Mouse (Mus musculus): ENCODE data around the gene Hist3h2ba. TPM values are rescaled to one million over a fixed set of nuclear protein-coding genes. Genes with fewer than 3 reads are reported as not detected.
A peak's percentile ranks its signal among the peaks of the same experiment; 100 is the strongest.

The Hist3h2ba gene
- total RNA-seq, 1 experiment = 141 TPM

GRCm38 (mm10) chr11:58944136-58944535, 4.6 kb upstream of the Hist3h2ba start:
- in situ Hi-C loops (cut with MboI; ENCODE audit: low sequenced_read_pairs in 2 of 2, unreplicated experiment in 2 of 2) = no loop called here
- Histone ChIP-seq H3K27ac (ENCODE audit: insufficient read depth, low read depth, low read length, poor library complexity, severe bottlenecking) (no peak overlapping the region), H3K9me3 (ENCODE audit: control insufficient read depth, insufficient read depth, low read depth, low read length) (no peaks in the 10 kb centered on the region), H3K4me3 (ENCODE audit: insufficient read depth in 1 of 2, low read depth in 1 of 2, low read length in 2 of 2, poor library complexity in 1 of 2, severe bottlenecking in 1 of 2) (no peak overlapping the region), H3K4me1 (ENCODE audit: control insufficient read depth in 2 of 2, insufficient read depth in 2 of 2, low read length in 2 of 2, poor library complexity in 1 of 2) (no peaks in the 10 kb centered on the region), H3K9ac (ENCODE audit: insufficient read depth, low read depth, low read length, poor library complexity, severe bottlenecking) (no peak overlapping the region), H3K36me3 (ENCODE audit: control insufficient read depth, insufficient read depth, low read length, poor library complexity, severe bottlenecking) (no peaks in the 10 kb centered on the region)
- TF ChIP-seq ZC3H11A (IDR thresholded peaks at IDR 0.05; ENCODE audit: borderline replicate concordance, low read depth, low read length) = no peak
- DNase-seq (ENCODE audit: low read depth, low spot score) = no peak

GRCm38 (mm10) chr11:58947306-58947705, 1.4 kb upstream of the Hist3h2ba start:
- H3K27ac ChIP-seq (ENCODE audit: insufficient read depth, low read depth, low read length, poor library complexity, severe bottlenecking) = no peak overlapping the region
- no peak for DNase-seq (ENCODE audit: low read depth, low spot score)

GRCm38 (mm10) chr11:58947798-58948528, 757 bp upstream of the Hist3h2ba start:
- in situ Hi-C loops (cut with MboI; ENCODE audit: low sequenced_read_pairs in 2 of 2, unreplicated experiment in 2 of 2) = no loop called here
- DNase-seq (ENCODE audit: low read depth, low spot score) = no peak
- TF ChIP-seq MAFK (IDR thresholded peaks at IDR 0.05; ENCODE audit: insufficient read depth, low read depth, low read length) = no peak
- no peak for TF ChIP-seq ZNF384 (IDR thresholded peaks at IDR 0.05; ENCODE audit: low read depth, low read length)
- TF ChIP-seq CHD2 (IDR thresholded peaks at IDR 0.05; ENCODE audit: low read depth, low read length) = no peak
- no peak for TF ChIP-seq ZC3H11A (IDR thresholded peaks at IDR 0.05; ENCODE audit: borderline replicate concordance, low read depth, low read length)
- no peak for TF ChIP-seq HCFC1 (IDR thresholded peaks at IDR 0.05; ENCODE audit: borderline replicate concordance, insufficient read depth, low read length)

More at GRCm38 (mm10) chr11:58947306-58947705, 1.4 kb upstream of the Hist3h2ba start:
- Histone ChIP-seq H3K4me3 (ENCODE audit: insufficient read depth in 1 of 2, low read depth in 1 of 2, low read length in 2 of 2, poor library complexity in 1 of 2, severe bottlenecking in 1 of 2) (no peak overlapping the region), H3K9me3 (ENCODE audit: control insufficient read depth, insufficient read depth, low read depth, low read length) (no peaks in the 10 kb centered on the region), H3K9ac (ENCODE audit: insufficient read depth, low read depth, low read length, poor library complexity, severe bottlenecking) (no peak overlapping the region), H3K36me3 (ENCODE audit: control insufficient read depth, insufficient read depth, low read length, poor library complexity, severe bottlenecking) (no peaks in the 10 kb centered on the region), H3K4me1 (ENCODE audit: control insufficient read depth in 2 of 2, insufficient read depth in 2 of 2, low read length in 2 of 2, poor library complexity in 1 of 2) (no peaks in the 10 kb centered on the region)
- TF ChIP-seq HCFC1 (IDR thresholded peaks at IDR 0.05; ENCODE audit: borderline replicate concordance, insufficient read depth, low read length) (no peak), ZNF384 (IDR thresholded peaks at IDR 0.05; ENCODE audit: low read depth, low read length) (no peak), ZC3H11A (IDR thresholded peaks at IDR 0.05; ENCODE audit: borderline replicate concordance, low read depth, low read length) (no peak), MAFK (IDR thresholded peaks at IDR 0.05; ENCODE audit: insufficient read depth, low read depth, low read length) (no peak), CHD2 (IDR thresholded peaks at IDR 0.05; ENCODE audit: low read depth, low read length) (no peak)
- in situ Hi-C loops (cut with MboI; ENCODE audit: low sequenced_read_pairs in 2 of 2, unreplicated experiment in 2 of 2) = no loop called here

GRCm38 (mm10) chr11:58949480-58950431, 1.0 kb downstream of the Hist3h2ba start:
- H3K9ac ChIP-seq (ENCODE audit: insufficient read depth, low read depth, low read length, poor library complexity, severe bottlenecking) = no peak overlapping the region
- no peak overlapping the region for H3K27ac ChIP-seq (ENCODE audit: insufficient read depth, low read depth, low read length, poor library complexity, severe bottlenecking)
- TF ChIP-seq ZC3H11A (IDR thresholded peaks at IDR 0.05; ENCODE audit: borderline replicate concordance, low read depth, low read length) = no peak
- TF ChIP-seq HCFC1 (IDR thresholded peaks at IDR 0.05; ENCODE audit: borderline replicate concordance, insufficient read depth, low read length) = no peak
- TF ChIP-seq ZNF384 (IDR thresholded peaks at IDR 0.05; ENCODE audit: low read depth, low read length) = no peak
- no peak for TF ChIP-seq CHD2 (IDR thresholded peaks at IDR 0.05; ENCODE audit: low read depth, low read length)
- peak; percentile 45; the same call in 1 of the 2 replicates for TF ChIP-seq MAFK (IDR thresholded peaks at IDR 0.05; ENCODE audit: insufficient read depth, low read depth, low read length)
- H3K4me3 ChIP-seq (ENCODE audit: insufficient read depth in 1 of 2, low read depth in 1 of 2, low read length in 2 of 2, poor library complexity in 1 of 2, severe bottlenecking in 1 of 2) = peak overlapping the region; percentile 57
- H3K36me3 ChIP-seq (ENCODE audit: control insufficient read depth, insufficient read depth, low read length, poor library complexity, severe bottlenecking) = no peaks in the 10 kb centered on the region
- no peaks in the 10 kb centered on the region for H3K4me1 ChIP-seq (ENCODE audit: control insufficient read depth in 2 of 2, insufficient read depth in 2 of 2, low read length in 2 of 2, poor library complexity in 1 of 2)
- in situ Hi-C loops (cut with MboI; ENCODE audit: low sequenced_read_pairs in 2 of 2, unreplicated experiment in 2 of 2) = no loop called here
- H3K9me3 ChIP-seq (ENCODE audit: control insufficient read depth, insufficient read depth, low read depth, low read length) = no peaks in the 10 kb centered on the region
- no peak for DNase-seq (ENCODE audit: low read depth, low spot score)

More at GRCm38 (mm10) chr11:58947798-58948528, 757 bp upstream of the Hist3h2ba start:
- Histone ChIP-seq H3K4me3 (ENCODE audit: insufficient read depth in 1 of 2, low read depth in 1 of 2, low read length in 2 of 2, poor library complexity in 1 of 2, severe bottlenecking in 1 of 2) (peak overlapping the region; percentile 35 to 57; a peak in 3 of 4 replicates), H3K4me1 (ENCODE audit: control insufficient read depth in 2 of 2, insufficient read depth in 2 of 2, low read length in 2 of 2, poor library complexity in 1 of 2) (no peaks in the 10 kb centered on the region), H3K27ac (ENCODE audit: insufficient read depth, low read depth, low read length, poor library complexity, severe bottlenecking) (no peak overlapping the region), H3K36me3 (ENCODE audit: control insufficient read depth, insufficient read depth, low read length, poor library complexity, severe bottlenecking) (no peaks in the 10 kb centered on the region), H3K9me3 (ENCODE audit: control insufficient read depth, insufficient read depth, low read depth, low read length) (no peaks in the 10 kb centered on the region), H3K9ac (ENCODE audit: insufficient read depth, low read depth, low read length, poor library complexity, severe bottlenecking) (no peak overlapping the region)
